Mouse (Mus musculus): ENCODE measurements at regions not wholly inside any gene's neighbourhood (a gene's known extent, or its start where the extent isn't known, plus 50 kb on each side); places are given as distances from the start of the nearest gene placed in this dataset.

GRCm38 (mm10) chr15:59197455-59198391 lies 308.6 kb downstream of the Gm49356 start:
- TF ChIP-seq POLR2A (IDR thresholded peaks at IDR 0.05; ENCODE audit: low read depth, low read length) (no peak), CTCF (IDR thresholded peaks at IDR 0.05; ENCODE audit: borderline replicate concordance, insufficient read depth, low read length) (no peak)
